17 mouse cellular contexts compared by ENCODE assay signal in the genomic region with DNA sequence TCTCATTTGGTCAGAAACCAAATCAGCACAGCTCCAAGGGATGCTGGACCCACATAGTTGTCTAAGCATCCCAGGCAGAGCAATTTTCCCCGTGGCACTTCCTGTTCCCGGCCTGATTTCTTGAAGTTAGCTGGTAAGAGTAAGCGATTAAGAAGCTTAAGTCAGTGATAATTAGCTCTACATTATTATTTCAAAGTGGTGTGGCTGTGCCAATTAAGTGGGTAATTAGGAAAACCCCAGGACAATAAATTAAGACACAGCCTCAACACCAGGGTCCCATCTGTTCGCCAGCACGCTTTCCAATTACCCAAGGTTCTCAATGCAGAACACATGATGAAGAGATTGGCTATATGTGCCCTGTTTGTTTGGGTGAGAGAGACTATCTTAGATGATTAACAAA.
A peak's percentile ranks its signal among the peaks of the same experiment; 100 is the strongest.
DNase-seq lines count a peak whose midpoint lies in the region; ATAC-seq lines count a peak whose summit lies in the region.
"Had no signal": no experiment of that assay in that cellular context is flagged by ENCODE, and none has a peak within 500 bp of the region (broad histone marks: within the 10 kb centered on the region; RNA-seq: fewer than 3 reads in every experiment).

No protein-coding gene starts in this region.

- no peak overlapping the region for H3K4me2 ChIP-seq in hindbrain, embryonic 12.5 days (replicated peaks)
- no peak overlapping the region for H3K4me2 ChIP-seq in midbrain, embryonic 12.5 days (replicated peaks)

- intact Hi-C loops in left cerebral cortex, postnatal 4 days (cut with DNase I) = no loop called here
- intact Hi-C loops in left cerebral cortex, postnatal 25 days (cut with DNase I) = no loop called here

- H3K9ac ChIP-seq in hindbrain, embryonic 12.5 days = no peak overlapping the region
- no peak overlapping the region for H3K9ac ChIP-seq in midbrain, embryonic 12.5 days (replicated peaks)
- H3K9ac ChIP-seq: liver, postnatal 0 days had no signal

- no peak overlapping the region for H3K4me3 ChIP-seq in hindbrain, embryonic 12.5 days
- no peak overlapping the region for H3K4me3 ChIP-seq in midbrain, embryonic 12.5 days

- DNase-seq in left cerebral cortex, postnatal 4 days = peak; percentile 42
- DNase-seq in left cerebral cortex, postnatal 25 days (ENCODE audit: low spot score in 2 of 2) = no peak
- peak; percentile 11 for DNase-seq in retina, embryonic 14.5 days (ENCODE audit: low spot score)
- no peak for DNase-seq in gastrocnemius, adult 8-10 months (ENCODE audit: low spot score in 2 of 2)
- no peak for DNase-seq in natural killer cell, adult 2 months (ENCODE audit: low spot score in 2 of 2)
- DNase-seq: adrenal gland, postnatal 36 days; gastrocnemius, postnatal 36 days; kidney, postnatal 4 days; layer of hippocampus, postnatal 36 days; liver, postnatal 0 days; lung, postnatal 4 days; spleen, adult 18-20 months; thymus, postnatal 25 days had no signal

- no peak overlapping the region for H3K27ac ChIP-seq in hindbrain, embryonic 12.5 days
- H3K27ac ChIP-seq in midbrain, embryonic 12.5 days (replicated peaks) = no peak overlapping the region

- no peaks in the 10 kb centered on the region for H3K4me1 ChIP-seq in hindbrain, embryonic 12.5 days
- no peaks in the 10 kb centered on the region for H3K4me1 ChIP-seq in midbrain, embryonic 12.5 days

- no peaks in the 10 kb centered on the region for H3K9me3 ChIP-seq in hindbrain, embryonic 12.5 days (replicated peaks)
- no peaks in the 10 kb centered on the region for H3K9me3 ChIP-seq in midbrain, embryonic 12.5 days

- WGBS in hindbrain, embryonic 12.5 days = 41% methylated on average over 5 of the region's 5 CpGs
- 52% methylated on average over 5 of the region's 5 CpGs for WGBS in midbrain, embryonic 12.5 days

- H3K36me3 ChIP-seq in hindbrain, embryonic 12.5 days = no peaks in the 10 kb centered on the region
- no peaks in the 10 kb centered on the region for H3K36me3 ChIP-seq in midbrain, embryonic 12.5 days

- peak; percentile 85 for ATAC-seq in hindbrain, embryonic 12.5 days (ENCODE audit: low FRiP score)
- ATAC-seq in midbrain, embryonic 12.5 days (ENCODE audit: low FRiP score, low read depth) = peak; percentile 87
- ATAC-seq: CD4-positive, CD25-positive, alpha-beta regulatory T cell, adult 4 months; intestine, postnatal 0 days; liver, postnatal 0 days had no signal

- no peaks in the 10 kb centered on the region for H3K27me3 ChIP-seq in hindbrain, embryonic 12.5 days
- peaks cover 6% of the 10 kb centered on the region; the same call in 1 of the 2 replicates for H3K27me3 ChIP-seq in midbrain, embryonic 12.5 days

Comparison
In these comparisons a context has a peak if more than half of its experiments do, and no peak if none do; other contexts are left out.
1. DNase-seq: peak in left cerebral cortex, postnatal 4 days (single experiment) and retina, embryonic 14.5 days (single experiment); none in left cerebral cortex, postnatal 25 days (0 of 2), gastrocnemius, adult 8-10 months (0 of 2) and natural killer cell, adult 2 months (0 of 2).